Mouse (Mus musculus): Measurements from ENCODE around the gene Ripply3. TPM values are rescaled to one million over a fixed set of nuclear protein-coding genes. Genes with fewer than 3 reads are reported as not detected.

Gene Ripply3
- 1.3 and 1.6 TPM in 2 replicates for polyA plus RNA-seq (2012; rRNA removed)

DNA sequence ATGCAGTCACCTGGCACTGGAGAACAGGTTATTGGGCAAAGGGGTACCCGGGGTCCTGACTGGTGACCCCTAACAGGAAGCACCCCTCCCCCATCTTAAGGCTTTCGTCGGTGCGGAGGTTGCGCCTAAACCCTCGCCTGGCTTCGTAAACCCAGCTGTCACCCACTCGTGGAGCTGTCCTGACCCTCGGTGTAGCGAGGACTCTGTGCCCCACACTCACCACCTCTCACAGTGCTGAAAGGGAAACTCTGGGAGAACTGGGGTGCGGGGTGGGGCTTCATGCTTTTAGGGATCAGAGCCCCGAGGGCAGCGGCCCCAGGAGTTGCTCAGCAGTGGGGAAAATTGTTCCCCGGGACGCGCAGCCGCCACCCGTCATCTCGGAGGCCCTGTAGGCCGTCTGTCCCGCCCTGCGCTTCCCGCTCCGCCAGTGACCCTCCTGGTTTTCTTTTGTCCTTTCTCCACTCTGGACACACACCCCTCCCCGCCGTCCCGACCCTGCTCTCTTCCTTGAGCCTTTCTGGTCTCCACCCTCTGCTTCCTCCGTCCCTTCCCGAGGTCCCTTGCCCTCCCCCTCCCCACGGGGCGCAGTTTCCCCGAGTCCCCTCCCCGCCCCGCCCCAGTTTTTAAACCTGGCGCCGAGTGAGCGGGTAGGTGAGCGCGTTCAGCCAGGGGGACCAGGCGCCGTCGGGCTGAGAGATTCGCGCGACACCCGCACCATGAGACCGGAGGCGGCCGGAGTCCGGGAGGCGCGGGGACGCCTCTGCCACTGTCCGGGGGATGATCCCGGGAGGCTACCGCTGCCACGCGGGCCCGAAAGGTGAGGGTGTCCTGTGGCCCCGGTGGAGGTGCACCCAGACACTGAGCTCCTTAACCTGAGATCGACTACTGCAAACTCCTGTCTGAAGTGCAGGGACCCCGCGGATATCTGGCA is at the start of gene Ripply3:
TSS of gene Ripply3 (plus strand) at position 640 of the 931 bp plus-strand sequence.

DNA sequence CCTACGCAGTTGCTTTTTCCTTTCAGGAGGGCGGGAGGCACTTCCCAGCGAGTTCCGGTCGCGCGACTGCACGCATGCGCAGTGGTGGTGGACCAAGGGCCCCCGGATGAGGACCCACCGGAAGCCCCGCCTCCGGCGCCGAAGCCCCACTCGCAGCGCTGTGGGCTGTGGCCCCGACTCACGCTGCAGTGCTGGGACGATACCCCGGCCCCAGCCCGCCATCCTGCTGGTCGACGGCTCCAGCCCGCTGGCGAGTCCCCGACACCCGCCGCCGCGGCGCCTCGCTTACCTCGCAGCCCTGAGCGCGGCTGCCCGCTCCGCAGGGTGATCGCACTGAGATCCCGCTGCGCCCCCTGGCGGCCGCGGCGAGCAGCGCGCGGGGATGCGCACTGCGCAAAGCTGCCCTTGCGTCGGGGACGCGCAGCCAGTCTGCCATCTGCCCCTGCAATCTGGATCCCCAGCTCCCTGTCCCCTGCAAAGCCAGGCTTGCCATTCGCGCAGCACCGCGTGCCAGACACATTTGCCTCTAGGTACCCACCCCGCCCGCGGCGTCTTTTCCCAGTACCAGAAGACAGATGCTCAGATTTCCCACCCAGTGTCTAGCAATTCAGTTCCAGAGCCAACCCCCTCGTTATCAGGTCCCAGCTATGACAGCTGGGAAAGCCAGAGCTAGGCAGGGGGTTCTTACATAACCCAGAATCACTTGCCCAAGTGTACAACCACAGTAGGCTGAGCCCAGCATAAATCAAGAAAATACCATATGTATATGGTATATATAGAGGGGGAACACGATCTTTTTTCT is 14.8 kb upstream of the Ripply3 start, which contains the start of gene Hlcs:
TSS of gene Hlcs (minus strand) at position 343 of the 802 bp plus-strand sequence.

DNA sequence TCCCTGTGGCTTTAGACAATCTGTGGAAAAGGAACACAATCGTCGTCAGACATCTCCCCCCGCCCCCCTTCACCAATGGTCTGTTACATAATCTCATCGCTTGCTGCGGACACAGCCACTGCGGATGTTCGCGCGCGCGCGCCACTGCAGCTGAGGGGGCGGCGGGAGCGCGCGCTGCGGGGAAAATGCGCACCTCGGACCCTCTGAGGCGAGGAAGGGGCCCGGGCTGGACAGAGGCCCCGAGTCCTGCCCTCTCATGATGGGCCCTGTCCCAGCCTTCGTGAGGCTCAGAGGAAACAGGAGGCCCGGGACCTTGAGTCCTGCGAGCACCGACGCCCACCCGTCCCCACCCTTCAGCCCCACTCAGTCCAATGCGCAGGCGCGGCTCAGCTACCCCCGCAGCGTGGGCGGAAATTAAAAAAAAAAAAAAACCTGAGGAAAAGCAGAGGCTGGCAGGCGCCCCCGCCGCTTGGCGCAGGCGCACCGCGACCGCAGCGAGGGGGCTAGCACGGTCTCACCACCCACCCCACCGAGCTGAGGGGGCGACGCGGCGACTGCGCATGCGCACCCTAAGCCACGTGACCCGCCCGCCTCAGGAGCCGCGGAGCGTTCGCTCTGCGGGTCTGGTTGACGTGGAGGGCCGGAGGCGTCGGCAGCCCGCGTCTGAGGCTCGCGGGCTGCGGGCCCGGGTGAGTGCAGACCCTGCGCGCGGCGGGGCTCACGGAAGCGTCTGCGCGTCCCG is 42.1 kb downstream of the Ripply3 start, which contains the start of gene Ttc3:
TSS of gene Ttc3 (plus strand) at position 446 of the 742 bp plus-strand sequence.

DNA sequence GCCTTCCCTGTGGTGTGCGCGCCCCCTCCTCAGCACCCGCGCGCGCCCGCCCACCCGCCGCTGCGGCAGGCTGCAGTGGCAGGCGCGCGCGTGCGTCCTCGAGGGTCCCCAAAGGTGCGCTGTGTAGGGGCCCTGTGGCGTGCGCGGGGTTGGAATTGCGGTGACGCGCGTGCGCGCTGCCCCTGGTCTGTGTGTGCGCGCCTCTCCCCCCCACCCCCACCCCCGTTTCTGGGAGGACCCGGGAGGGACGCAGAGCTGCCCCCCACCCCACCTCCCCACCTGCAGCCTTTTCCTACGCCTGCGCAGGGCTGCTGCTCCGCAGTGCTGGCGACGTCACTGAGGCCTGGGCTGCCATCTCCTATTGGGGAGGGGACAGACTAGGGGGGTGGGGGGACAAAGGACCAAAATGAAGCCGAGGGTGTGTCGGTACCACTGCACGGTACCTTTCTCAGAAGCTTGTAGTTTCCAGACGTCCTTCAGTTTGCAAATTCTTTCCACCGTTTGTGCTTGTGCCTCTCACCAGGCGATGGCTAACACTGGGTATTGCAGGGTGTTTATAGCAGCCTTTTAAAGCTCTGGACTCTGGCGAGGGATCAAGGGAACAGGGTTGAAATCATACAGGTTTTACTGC is 43.2 kb downstream of the Ripply3 start, which contains the start of gene Pigp:
TSS of gene Pigp (minus strand) at position 542 of the 631 bp plus-strand sequence.

Other genes with a start within 250 kb of the Ripply3 start
- 0.58 and 4.0 TPM in 2 replicates for gene Sim2, start 243.5 kb upstream of the Ripply3 start, polyA plus RNA-seq (2012; rRNA removed)
- gene Hlcs, start 14.8 kb upstream of the Ripply3 start, polyA plus RNA-seq (2012; rRNA removed), result 6.5 and 7.5 TPM in 2 replicates
- gene Ttc3, start 42.2 kb downstream of the Ripply3 start, polyA plus RNA-seq (2012; rRNA removed), result 294 and 316 TPM in 2 replicates
- 96.1 and 104 TPM in 2 replicates for gene Pigp, start 43.4 kb downstream of the Ripply3 start, polyA plus RNA-seq (2012; rRNA removed)
- gene Vps26c, start 198.4 kb downstream of the Ripply3 start, polyA plus RNA-seq (2012; rRNA removed), result 73.0 and 74.2 TPM in 2 replicates
- gene Dyrk1a, start 241.6 kb downstream of the Ripply3 start, polyA plus RNA-seq (2012; rRNA removed), result 40.9 and 43.9 TPM in 2 replicates

All from central nervous system, embryonic 14 days (tissue).